Mouse (Mus musculus): ENCODE measurements around the gene Rps6kb1. TPM values are rescaled to one million over a fixed set of nuclear protein-coding genes. Genes with fewer than 3 reads are reported as not detected.
"Not testable (repeated sequence)": the region's sequence is repeated elsewhere in the genome, so short reads cannot be mapped to it uniquely, and the experiment has no call there.

The Rps6kb1 gene
- polyA plus RNA-seq, 1 experiment from 2014 or later: 60.5 TPM

DNA sequence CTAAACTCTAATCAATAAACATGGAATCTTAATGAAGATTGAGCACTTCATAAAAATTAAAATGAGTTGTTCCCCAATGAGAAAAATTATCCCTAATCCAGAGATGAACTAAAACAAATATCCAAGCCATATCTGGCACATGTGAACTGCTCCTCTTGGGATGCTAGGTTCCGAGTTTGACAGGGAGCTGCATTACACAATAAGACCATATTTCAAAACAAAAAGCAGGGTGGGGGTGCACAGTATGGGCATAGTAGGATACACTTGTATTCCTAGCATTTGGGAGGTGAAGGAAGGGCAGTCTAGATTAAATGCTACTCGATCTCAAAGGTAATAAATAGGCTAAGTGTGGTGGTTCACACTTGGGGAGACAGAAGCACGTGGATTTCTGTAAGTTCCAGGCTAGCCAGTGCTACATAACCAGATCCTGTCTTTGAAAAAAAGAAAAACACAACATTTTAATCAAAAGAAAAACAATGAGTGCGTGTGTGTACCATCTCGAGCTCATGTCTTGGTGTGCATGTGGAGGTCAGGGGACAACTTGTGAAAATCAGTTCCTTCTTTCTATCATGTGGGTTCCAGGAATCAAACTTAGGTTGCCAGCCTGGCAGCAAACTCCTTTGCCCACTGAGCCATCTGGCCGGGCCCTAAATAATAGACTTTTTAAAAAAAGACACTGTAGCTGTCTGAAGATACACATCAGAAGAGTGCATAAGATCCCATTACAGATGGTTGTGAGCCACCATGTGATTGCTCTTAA is 4.7 kb downstream of the Rps6kb1 start:
- Histone ChIP-seq H3K36me3 (ENCODE audit: control insufficient read depth, insufficient read depth, low read length) (no peaks in the 10 kb centered on the region; the same call in 1 of the 2 replicates), H3K9me3 (ENCODE audit: control insufficient read depth, low read length) (no peaks in the 10 kb centered on the region), H3K4me1 (ENCODE audit: control insufficient read depth, insufficient read depth, low read length) (peaks cover 13% of the 10 kb centered on the region), H3K4me3 (ENCODE audit: low read depth, low read length) (no peak overlapping the region), H3K9ac (ENCODE audit: low read depth, low read length) (no peak overlapping the region), H3K27me3 (replicated peaks; ENCODE audit: control insufficient read depth, insufficient read depth, low read length) (no peaks in the 10 kb centered on the region), H3K27ac (replicated peaks; ENCODE audit: low read depth, low read length) (no peak overlapping the region), H3K4me2 (ENCODE audit: low read depth, low read length) (no peak overlapping the region)
- no peak for ATAC-seq (ENCODE audit: low read depth)
- no peak for DNase-seq (ENCODE audit: low spot score)
- WGBS: 87% methylated on average over 6 of the region's 6 CpGs

- no peak for ATAC-seq (ENCODE audit: low read depth)
- no peak overlapping the region for H3K4me3 ChIP-seq (ENCODE audit: low read depth, low read length)
- H3K27ac ChIP-seq (replicated peaks; ENCODE audit: low read depth, low read length): no peak overlapping the region
- no peaks in the 10 kb centered on the region for H3K9me3 ChIP-seq (ENCODE audit: control insufficient read depth, low read length)
- no peak overlapping the region for H3K4me2 ChIP-seq (ENCODE audit: low read depth, low read length)
- peaks cover 13% of the 10 kb centered on the region for H3K4me1 ChIP-seq (ENCODE audit: control insufficient read depth, insufficient read depth, low read length)
- no peak overlapping the region for H3K9ac ChIP-seq (ENCODE audit: low read depth, low read length)
- no peak for DNase-seq (ENCODE audit: low spot score)
- H3K27me3 ChIP-seq (replicated peaks; ENCODE audit: control insufficient read depth, insufficient read depth, low read length): no peaks in the 10 kb centered on the region
- 89% methylated on average over 4 of the region's 4 CpGs for WGBS
- H3K36me3 ChIP-seq (ENCODE audit: control insufficient read depth, insufficient read depth, low read length): peaks cover 5% of the 10 kb centered on the region
Observed at GRCm38 (mm10) chr11:86538786-86539185, 5.8 kb downstream of the Rps6kb1 start.

DNA sequence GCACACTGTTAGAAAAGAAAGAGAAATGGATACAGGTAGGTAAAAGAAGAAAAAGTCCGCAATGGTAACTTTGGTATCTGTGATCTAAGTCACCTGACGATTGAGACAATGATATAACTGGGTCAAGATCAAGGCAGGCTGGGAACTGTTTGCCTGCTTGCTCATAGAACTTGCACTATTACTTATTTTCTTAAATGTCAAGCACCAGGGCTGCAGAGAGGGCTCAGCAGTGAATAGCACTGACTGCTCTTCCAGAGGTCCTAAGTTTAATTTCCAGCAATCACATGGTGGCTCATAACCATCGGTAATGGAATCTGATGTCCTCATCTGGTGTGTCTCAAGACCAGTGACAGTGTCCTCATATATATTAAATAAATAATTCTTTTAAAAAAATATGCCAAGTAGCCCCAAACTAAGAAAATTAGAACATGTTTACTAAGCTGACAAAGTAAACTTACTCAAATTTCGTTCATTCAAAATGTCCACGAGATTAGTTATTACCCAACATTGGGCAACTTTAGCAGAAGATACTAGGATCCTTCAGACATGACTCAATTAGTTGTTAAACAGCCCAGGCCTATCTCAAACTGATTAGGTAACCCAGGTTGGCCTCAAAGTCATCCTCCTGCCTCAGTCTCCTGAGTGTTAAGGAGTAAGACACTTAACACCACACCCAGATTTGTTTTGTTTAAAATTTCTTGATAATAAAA is 10.2 kb downstream of the Rps6kb1 start:
- Histone ChIP-seq H3K27me3 (replicated peaks; ENCODE audit: control insufficient read depth, insufficient read depth, low read length) (no peaks in the 10 kb centered on the region), H3K4me3 (ENCODE audit: low read depth, low read length) (no peak overlapping the region), H3K9ac (ENCODE audit: low read depth, low read length) (no peak overlapping the region), H3K4me2 (ENCODE audit: low read depth, low read length) (no peak overlapping the region), H3K36me3 (ENCODE audit: control insufficient read depth, insufficient read depth, low read length) (peaks cover 38% of the 10 kb centered on the region), H3K9me3 (ENCODE audit: control insufficient read depth, low read length) (no peaks in the 10 kb centered on the region), H3K4me1 (ENCODE audit: control insufficient read depth, insufficient read depth, low read length) (no peaks in the 10 kb centered on the region), H3K27ac (replicated peaks; ENCODE audit: low read depth, low read length) (no peak overlapping the region)
- ATAC-seq (ENCODE audit: low read depth) (no peak), DNase-seq (ENCODE audit: low spot score) (no peak)
- WGBS: 94% methylated on average over 5 of the region's 5 CpGs

- H3K9ac ChIP-seq (ENCODE audit: low read depth, low read length); DNase-seq (ENCODE audit: low spot score); H3K27ac ChIP-seq (replicated peaks; ENCODE audit: low read depth, low read length); H3K9me3 ChIP-seq (ENCODE audit: control insufficient read depth, low read length); H3K27me3 ChIP-seq (replicated peaks; ENCODE audit: control insufficient read depth, insufficient read depth, low read length); ATAC-seq (ENCODE audit: low read depth); H3K4me2 ChIP-seq (ENCODE audit: low read depth, low read length); H3K4me3 ChIP-seq (ENCODE audit: low read depth, low read length); H3K4me1 ChIP-seq (ENCODE audit: control insufficient read depth, insufficient read depth, low read length): not testable (repeated sequence)
- H3K36me3 ChIP-seq (ENCODE audit: control insufficient read depth, insufficient read depth, low read length): peaks cover 48% of the 10 kb centered on the region
- WGBS: 90% methylated on average over 6 of the region's 6 CpGs
Observed at GRCm38 (mm10) chr11:86533302-86533701, 11.3 kb downstream of the Rps6kb1 start.

- DNase-seq (ENCODE audit: low spot score) (peak; percentile 8), ATAC-seq (ENCODE audit: low read depth) (no peak)
- H3K9ac ChIP-seq (ENCODE audit: low read depth, low read length): no peak overlapping the region
- H3K4me2 ChIP-seq (ENCODE audit: low read depth, low read length): no peak overlapping the region
- H3K27ac ChIP-seq (replicated peaks; ENCODE audit: low read depth, low read length): no peak overlapping the region
- H3K4me3 ChIP-seq (ENCODE audit: low read depth, low read length): no peak overlapping the region
- no peaks in the 10 kb centered on the region for H3K27me3 ChIP-seq (replicated peaks; ENCODE audit: control insufficient read depth, insufficient read depth, low read length)
- no peaks in the 10 kb centered on the region for H3K9me3 ChIP-seq (ENCODE audit: control insufficient read depth, low read length)
- H3K4me1 ChIP-seq (ENCODE audit: control insufficient read depth, insufficient read depth, low read length): no peaks in the 10 kb centered on the region
- WGBS: 85% methylated on average over 1 of the region's 1 CpGs
- H3K36me3 ChIP-seq (ENCODE audit: control insufficient read depth, insufficient read depth, low read length): peaks cover 53% of the 10 kb centered on the region
Observed at GRCm38 (mm10) chr11:86532834-86533233, 11.8 kb downstream of the Rps6kb1 start.

DNA sequence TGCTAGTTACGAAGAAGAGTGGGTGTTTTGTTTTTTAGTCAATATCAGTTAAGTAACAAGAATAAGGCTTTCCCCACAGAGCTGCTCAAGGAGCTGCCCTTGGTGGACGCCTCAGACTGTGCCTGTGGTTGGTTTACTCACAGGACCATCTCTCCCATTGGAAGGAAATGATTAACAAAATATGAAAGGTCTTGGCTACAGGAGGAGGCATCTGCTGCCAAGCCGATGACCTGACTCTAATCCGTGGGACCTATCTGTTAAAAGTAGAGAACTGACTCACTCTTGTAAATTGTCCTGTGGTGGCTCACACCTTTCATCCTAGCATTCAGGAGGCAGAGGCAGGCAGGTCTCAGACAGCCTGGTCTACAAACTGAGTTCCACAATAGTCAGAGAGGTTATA is 17.1 kb downstream of the Rps6kb1 start:
- DNase-seq (ENCODE audit: low spot score): no peak
- no peak overlapping the region for H3K4me3 ChIP-seq (ENCODE audit: low read depth, low read length)
- no peaks in the 10 kb centered on the region for H3K4me1 ChIP-seq (ENCODE audit: control insufficient read depth, insufficient read depth, low read length)
- H3K27me3 ChIP-seq (replicated peaks; ENCODE audit: control insufficient read depth, insufficient read depth, low read length): no peaks in the 10 kb centered on the region
- H3K27ac ChIP-seq (replicated peaks; ENCODE audit: low read depth, low read length): no peak overlapping the region
- no peak overlapping the region for H3K9ac ChIP-seq (ENCODE audit: low read depth, low read length)
- peaks cover 91% of the 10 kb centered on the region for H3K36me3 ChIP-seq (ENCODE audit: control insufficient read depth, insufficient read depth, low read length)
- no peak for ATAC-seq (ENCODE audit: low read depth)
- H3K4me2 ChIP-seq (ENCODE audit: low read depth, low read length): no peak overlapping the region
- H3K9me3 ChIP-seq (ENCODE audit: control insufficient read depth, low read length): no peaks in the 10 kb centered on the region
- WGBS: 90% methylated on average over 4 of the region's 4 CpGs

DNA sequence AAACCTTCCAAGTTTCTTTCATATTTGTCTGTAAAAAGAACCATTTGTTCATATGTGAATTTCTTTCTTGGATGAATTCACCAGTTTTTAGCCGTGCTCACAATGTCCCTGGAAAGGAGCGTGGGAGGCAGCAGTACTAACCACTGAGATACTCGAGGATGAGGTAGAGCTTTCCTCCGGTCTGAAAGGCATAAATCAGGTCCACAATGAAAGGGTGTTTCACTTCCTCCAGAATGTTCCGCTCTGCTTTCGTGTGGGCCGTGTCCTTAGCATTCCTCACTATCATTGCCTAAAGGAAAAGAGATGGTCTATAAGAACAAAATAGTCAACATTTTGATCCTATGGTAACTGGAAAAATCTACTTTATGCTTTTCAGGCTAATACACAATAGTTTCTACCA is 24.9 kb downstream of the Rps6kb1 start:
- Histone ChIP-seq H3K27ac (replicated peaks; ENCODE audit: low read depth, low read length) (no peak overlapping the region), H3K4me1 (ENCODE audit: control insufficient read depth, insufficient read depth, low read length) (no peaks in the 10 kb centered on the region), H3K9ac (ENCODE audit: low read depth, low read length) (no peak overlapping the region), H3K36me3 (ENCODE audit: control insufficient read depth, insufficient read depth, low read length) (peaks cover 85% of the 10 kb centered on the region), H3K4me3 (ENCODE audit: low read depth, low read length) (no peak overlapping the region), H3K27me3 (replicated peaks; ENCODE audit: control insufficient read depth, insufficient read depth, low read length) (no peaks in the 10 kb centered on the region), H3K4me2 (ENCODE audit: low read depth, low read length) (no peak overlapping the region), H3K9me3 (ENCODE audit: control insufficient read depth, low read length) (no peaks in the 10 kb centered on the region)
- 93% methylated on average over 7 of the region's 7 CpGs for WGBS
- DNase-seq (ENCODE audit: low spot score) (no peak), ATAC-seq (ENCODE audit: low read depth) (no peak)

GRCm38 (mm10) chr11:86517229-86517628 is 27.4 kb downstream of the Rps6kb1 start:
- Histone ChIP-seq H3K9ac (ENCODE audit: low read depth, low read length) (no peak overlapping the region), H3K4me2 (ENCODE audit: low read depth, low read length) (no peak overlapping the region), H3K4me3 (ENCODE audit: low read depth, low read length) (no peak overlapping the region), H3K36me3 (ENCODE audit: control insufficient read depth, insufficient read depth, low read length) (peaks cover 82% of the 10 kb centered on the region), H3K27me3 (replicated peaks; ENCODE audit: control insufficient read depth, insufficient read depth, low read length) (no peaks in the 10 kb centered on the region), H3K27ac (replicated peaks; ENCODE audit: low read depth, low read length) (no peak overlapping the region), H3K9me3 (ENCODE audit: control insufficient read depth, low read length) (no peaks in the 10 kb centered on the region), H3K4me1 (ENCODE audit: control insufficient read depth, insufficient read depth, low read length) (no peaks in the 10 kb centered on the region)
- 85% methylated on average over 3 of the region's 3 CpGs for WGBS
- DNase-seq (ENCODE audit: low spot score) (peak; percentile 36), ATAC-seq (ENCODE audit: low read depth) (no peak)

All from embryonic facial prominence, embryonic 14.5 days (tissue).